Mouse (Mus musculus): ENCODE results near the gene Cped1.

The Cped1 gene

DNA sequence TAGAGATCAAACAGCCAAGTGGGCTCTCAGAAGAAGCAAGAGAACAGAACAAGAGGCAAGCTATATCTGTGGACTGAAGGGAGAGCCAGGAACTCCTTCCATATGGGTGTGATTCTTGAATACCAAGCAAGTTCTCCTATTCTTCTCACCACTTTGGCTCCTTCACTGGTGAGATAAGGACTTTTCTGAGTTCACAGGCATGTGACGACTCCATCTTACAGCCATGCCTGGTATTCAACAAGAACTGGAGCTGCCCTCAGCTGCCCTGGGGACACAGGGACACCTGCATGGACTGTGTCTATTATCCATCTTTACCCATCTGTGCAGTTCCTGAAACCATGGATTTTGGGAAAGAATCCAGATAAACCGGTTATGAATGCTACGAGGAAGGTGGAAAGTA is 15.2 kb downstream of the Cped1 start:
- DNase-seq, result no peak

DNA sequence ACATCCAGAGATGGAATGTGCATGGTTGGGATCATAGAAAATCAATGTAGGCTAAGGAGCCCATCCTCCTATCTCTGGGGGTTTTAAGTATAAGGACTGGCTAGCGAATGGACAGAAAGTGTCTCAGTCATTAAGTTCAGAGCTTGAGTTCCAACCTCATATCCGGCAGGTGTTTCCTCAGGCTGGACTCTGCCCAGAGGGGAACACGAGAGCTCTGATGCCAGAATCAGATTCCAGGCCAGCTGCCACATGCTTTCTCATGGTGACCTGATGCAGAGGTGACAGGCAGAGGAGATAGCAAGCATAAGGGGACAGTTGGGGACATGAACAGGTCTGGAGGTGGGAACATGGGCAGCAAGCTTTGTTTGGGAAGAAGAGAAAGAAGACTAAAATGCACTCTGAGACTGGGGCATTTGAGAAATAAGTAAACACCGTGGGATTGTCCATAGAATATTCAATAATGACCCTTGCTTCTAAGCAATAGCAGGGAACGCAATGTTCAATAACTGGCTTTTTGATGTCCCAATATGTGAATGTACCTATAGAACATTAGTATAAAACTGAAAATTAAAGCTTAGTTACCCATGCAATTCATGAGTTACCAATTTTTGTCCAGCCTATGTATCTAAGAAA is 15.7 kb downstream of the Cped1 start:
- peak; percentile 49 for DNase-seq

DNA sequence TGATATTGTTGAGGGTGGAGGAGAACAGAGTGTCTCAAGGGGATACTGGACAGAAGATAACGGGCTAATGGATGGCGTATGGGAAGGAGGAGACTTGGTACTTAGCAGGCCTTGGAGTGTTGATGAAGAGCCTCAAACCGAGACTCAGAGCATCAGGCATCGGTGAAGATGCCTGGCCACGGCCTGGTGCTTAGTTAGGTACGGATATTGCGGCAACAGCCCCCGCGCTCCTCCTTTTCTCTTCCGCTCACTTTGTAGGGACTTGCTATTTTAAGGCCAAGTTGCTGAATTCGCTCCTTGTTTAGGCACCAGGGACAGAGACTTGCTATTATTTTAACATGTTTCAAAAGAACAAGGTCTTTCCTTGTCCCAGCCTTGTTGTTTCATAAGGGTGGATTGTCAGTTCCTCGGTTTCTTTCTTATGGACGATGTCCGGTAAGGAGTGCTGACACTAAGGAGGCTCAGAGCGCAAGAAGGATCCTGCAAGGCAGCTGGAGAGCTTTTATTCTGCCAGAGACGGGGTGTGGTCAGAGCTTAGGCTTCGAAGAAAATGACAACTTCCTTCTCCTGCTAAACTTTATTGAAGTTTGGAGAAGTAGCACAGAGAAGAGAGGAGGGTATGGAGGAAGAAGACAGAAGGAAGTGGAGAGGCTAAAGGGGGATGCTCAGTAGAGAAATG is 16.9 kb downstream of the Cped1 start:
- no peak for DNase-seq

DNA sequence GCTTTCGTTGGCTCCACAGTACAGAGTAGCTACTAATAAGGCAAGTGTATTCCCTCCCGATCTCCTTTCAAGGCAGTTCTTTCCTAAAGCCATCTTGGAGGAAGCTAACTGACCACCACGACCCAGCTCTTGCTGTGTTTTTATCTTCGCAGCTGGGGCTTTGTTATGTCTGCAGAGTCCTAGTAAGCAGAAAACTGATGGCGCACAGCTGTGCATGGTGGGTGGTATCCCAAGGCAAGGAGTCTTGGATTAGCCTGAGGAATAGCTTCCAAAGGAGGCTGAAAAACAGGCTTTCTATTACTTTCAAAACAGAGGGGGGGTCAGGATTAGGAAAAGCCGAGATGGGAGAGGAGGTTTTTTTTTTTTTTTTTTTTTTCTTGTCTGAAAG is 17.5 kb downstream of the Cped1 start:
- DNase-seq, result peak; percentile 30

DNA sequence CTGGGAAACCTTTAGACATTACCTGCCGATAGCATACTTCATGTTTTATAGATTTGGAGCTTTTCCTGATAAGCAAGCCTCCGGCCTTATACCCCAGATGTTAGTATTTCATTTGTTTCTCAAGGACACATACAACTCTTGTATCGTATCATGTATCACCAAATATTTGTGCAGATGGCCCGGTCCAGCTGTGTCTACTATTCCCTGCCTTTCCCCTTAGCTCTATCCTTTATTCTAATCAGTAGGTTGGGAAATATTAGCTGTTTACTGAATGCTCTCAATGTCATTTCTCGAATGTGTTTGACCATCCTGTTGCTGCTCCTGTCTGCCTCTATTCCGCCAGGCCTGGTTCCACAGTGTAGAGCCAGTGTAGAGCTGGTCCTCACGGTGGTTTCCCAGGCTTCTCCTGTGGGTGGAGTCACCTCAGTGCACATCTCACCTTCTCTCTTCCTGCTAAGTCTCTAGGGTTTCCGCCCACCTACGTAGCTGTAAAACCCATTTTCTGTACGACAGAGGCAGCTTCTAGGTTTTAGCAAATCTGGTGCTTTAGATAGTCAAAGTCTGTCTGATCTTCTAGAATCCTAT is 18.3 kb downstream of the Cped1 start:
- no peak for DNase-seq

DNA sequence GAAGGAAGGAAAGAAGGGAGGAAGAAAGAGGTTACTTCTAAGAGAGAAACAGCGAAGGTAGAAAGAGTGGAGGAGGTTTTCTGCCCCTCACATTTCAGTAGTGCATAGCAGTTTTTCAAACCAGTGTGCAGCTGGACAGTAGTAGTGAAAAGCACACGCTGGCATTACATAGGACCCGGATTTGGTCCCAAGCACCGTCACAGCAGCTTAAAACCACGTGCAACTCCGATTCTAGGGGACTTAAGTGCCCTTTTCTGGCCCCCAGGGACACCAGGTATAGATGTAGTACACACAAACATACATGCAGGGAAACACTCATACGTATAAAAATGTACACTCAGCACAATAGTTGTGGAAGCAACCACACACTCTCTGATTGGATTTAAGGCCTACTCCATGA is 22.6 kb downstream of the Cped1 start:
- no peak for DNase-seq

DNA sequence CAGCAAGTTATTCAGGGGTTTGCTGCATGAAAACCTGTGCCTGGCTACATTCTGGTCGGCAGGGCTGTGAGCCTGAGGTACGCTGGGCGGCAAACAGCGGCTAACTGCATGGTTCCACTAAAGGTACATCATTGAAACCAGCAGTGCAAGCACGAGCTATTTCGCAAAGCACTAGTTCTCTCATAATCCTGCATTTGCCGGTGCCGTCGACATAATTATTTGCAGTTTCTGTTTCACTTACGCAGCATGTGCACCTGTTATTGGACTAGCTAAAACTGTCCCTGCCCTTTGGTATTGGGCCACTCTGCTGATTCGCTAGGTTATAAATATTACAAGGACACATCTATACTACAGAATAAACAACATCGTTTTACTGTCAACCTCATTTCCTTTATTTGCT is 24.5 kb downstream of the Cped1 start:
- DNase-seq, result no peak

DNA sequence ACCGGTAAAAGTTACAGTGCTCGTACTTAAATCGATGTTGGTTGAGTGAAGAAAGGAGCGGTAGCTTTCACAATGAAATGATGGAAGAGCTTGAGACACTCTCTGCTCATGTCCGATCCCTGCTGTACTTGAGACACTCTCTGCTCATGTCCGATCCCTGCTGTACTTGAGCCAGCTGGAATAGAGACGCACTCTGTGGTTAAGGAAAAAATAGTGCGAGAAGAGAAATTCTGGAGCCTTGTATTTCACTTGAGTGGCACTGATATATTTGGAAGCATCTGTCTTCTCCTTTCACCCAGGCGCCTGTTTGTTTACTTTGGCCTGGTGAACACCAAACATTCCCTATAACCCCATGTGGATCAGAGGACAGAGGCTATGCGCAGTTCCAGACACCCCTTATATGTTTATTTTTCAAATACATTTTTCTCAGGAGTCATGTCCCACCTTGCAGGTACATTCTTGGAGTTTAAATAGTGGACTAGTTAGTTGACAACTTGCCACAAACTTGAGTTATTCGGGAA is 25.1 kb downstream of the Cped1 start:
- no peak for DNase-seq

DNA sequence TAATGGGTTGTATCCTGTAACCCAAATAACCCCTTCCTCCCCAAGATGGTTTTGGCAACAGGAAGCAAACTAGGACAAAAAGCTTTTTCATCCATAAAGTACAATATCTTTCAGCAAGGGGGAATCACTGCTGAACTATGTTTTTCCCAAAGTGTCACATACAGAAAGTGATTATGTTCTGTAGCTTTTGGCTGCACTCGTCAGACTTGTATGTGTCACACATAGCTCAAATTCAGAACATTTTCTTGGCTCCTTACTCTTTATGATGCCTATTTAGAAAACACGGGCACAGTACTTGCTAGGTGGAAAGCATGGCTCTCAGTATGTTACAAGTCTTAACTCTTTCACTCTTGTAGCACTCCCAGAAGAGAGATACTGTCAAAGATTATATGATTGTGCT is 25.8 kb downstream of the Cped1 start:
- DNase-seq, result no peak

DNA sequence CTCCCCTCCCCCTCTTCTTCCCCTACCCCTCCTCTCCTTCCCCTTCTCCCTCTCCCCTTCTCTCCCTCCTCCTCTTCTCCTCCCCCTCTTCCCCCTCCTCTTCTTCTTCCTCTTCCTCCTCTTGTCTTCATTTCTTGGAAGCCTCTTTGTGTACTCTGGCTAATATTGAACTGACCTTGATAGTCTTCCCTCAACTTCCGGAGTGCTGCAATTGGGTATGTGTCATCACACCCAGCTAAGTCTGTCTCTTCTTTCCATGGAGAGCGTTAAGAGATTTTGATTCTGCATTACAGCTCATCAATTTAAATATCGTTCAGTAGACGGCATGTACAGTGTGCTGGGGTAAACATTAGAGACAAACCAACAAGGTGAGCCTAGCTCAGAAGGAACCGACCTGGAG is 26.4 kb downstream of the Cped1 start:
- no peak for DNase-seq

DNA sequence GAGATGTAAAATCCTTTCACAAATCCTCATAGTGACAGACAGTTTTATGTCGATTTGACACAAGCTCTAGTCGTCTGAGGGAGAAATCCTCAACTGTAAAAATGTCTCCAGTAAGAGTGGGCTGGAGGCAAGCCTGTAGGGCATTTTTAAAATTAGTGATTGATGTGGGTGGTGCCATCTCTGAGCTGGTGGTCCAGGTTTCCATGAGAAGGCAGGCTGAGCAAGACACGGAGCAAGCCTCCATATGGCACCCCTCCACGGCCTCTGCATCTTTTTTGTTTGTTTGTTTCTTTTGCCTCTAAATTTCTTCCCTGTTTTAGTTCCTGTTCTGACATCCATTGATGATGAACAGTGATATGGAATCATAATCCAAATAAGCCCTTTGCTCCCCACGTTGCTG is 26.8 kb downstream of the Cped1 start:
- DNase-seq, result no peak

DNA sequence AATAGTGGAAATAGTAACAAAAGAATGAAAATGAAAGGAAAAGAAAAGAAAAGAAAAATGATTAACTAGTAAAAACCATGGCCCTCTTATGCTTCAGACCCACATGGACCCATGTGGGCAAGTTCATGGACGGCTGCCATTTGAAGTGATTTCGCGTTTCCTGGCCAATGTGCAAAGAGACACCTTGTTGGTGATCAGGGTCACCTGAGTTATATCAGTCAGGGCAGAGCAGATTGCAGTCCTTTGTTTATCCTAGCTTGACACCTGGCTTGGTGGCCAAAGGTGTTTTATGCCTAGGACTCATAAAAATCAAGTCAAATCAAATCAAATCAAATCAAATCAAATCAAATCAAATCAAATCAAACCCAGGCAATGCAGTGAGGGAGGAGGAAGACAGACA is 27.7 kb downstream of the Cped1 start:
- no peak for DNase-seq

DNA sequence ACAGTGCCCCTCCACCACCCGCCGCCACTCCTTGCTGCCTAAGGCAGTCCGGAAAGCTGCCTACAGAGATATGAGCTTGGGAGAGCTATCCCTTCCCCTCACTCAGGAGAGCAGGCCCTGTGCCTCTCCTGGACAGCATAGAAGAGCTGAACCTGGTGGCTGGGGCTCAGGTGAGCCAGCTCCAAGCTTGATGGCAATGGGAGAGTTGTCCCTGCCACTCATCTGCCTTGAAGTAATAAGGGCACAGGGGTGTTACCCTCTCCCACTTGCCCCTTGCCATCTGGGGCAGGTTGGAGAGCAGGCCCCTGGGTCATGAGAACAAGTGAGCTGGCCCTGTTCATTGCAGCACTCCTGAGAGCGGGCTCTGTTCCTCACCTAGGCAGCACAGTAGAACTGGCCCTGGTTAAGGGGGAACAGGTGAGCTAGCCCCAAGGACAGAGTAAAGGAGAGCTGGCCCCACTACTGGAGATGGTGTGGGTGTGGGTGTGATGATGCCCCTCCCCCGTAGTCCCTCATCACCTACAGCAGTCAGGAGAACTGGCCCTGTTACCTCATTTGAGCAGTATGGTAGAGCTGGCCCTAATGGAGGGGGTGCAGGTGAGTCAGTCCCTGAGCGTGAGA is 28.7 kb downstream of the Cped1 start:
- no peak for DNase-seq

DNA sequence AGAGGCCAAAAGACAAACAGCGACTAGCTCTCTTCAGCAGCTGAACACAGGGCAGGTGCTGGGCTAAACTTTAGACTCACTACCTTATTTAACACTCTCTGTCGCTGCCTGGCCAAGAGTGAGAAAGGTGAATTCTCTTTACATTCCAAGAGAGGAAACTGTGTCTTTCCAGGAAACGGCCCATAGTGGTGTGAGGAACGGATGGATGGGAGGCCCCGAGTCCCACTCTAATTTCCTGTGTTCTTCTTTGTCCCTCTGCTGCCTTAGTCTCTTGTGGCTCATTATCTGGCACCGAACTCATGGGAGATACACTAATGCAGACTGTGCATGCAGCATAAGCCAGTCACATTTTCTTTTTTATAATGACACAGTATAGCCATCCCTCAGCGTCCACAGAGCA is 31.9 kb downstream of the Cped1 start:
- DNase-seq, result no peak

DNA sequence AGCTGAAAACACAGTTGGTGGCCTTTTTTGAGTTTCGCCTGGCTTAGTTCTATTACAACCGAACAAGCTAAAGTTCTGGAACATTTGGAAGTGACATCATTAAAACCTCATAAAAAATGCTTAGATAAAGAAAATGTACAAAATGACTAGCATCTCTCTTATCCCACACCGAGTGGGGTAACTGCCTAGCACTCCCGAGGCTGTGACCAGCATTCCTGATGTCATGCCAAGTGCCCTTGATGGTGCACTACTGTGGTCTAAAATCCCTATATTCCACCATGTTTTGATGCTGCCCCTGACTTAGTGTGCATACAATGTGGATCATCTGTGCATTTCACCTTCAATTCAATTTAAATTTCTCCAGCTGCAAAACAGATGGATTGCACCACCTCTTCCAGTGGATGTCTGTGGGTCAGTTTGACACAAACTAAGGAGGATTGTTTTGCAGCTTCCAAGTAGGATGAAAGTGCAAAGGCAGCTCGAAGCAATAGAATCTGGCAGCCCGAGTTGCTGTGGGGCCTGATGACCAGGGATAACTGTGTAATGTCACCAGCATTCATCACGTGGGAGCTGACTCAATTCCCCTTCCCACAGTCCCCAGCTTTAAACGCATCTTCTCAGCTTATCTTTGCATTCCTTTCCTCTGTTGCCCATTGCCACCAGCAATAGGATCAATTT is 33.2 kb downstream of the Cped1 start:
- DNase-seq, result no peak

DNA sequence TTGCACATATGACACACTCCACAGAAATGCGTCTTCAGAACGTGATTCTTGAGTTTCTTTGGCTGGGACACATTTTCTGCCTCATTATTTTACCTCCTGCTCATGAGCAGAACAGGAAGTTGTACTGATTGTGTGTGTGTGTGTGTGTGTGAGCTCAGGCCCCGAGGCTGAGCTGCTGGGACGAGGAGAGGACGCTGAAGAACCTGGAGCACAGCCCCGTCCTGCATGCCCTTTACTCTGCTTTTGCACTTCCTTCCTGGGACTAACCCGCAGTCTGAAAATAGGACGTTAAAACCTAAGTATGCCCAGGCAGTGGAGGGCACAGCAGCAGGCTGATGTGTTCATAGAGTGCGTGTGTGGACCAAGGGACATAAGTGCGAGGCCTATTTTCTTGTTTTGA is 33.9 kb downstream of the Cped1 start:
- no peak for DNase-seq

DNA sequence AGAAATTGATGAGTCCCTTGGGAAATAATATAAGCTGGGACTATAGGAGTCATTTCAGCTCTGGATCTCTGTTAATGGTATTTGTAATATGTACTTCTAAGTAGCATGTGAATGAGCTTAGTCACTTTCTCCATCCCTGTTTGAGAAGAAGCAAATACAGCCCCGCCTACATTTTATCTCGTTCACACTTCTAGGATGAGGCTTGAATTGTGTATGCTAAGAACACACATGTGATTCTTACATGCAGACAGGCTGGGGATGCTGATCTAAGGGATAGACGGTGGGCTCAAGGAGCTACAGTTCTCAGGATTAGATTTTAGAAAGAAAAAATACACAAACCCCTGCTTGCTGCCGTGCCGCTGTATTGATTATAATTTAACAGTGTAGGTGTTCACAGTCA is 35.0 kb downstream of the Cped1 start:
- no peak for DNase-seq

DNA sequence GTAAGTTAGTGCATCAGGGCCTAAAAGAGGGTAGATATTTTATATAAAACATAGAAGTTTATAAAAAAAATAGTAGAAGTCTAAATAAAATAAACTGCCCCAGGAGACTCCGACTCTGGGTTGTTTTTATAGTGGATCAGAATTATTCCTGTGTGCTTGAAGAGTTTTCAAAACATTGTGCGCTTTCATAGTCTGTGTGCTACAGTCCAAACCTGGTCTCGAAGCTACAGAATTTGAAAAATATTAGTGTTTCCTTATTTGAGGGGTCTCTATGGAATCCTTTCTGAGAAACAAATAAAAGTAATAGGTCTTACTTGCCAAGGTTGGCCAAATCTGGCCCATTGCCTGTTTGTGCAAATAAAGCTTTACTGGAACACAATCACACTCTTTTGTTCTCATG is 35.6 kb downstream of the Cped1 start:
- DNase-seq, result no peak

DNA sequence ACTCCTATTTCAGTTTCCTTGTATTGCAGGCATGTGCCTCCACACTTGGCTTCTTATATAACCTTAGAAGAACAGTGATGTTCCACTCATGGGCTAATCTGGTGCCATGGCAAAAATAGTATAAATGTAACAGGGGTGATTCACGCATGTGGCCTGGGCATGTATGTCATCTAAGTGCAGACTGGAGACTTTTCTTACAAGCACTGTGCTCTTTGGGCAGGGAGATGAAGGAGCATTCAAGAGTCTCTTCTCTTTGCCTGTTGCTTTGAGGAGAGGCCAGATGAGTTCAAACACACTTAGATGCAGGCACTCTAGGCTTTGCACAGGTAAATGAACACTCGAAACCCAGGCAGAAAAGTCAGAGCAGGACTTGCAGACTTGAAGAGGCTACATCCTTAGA is 38.5 kb downstream of the Cped1 start:
- DNase-seq, result no peak

DNA sequence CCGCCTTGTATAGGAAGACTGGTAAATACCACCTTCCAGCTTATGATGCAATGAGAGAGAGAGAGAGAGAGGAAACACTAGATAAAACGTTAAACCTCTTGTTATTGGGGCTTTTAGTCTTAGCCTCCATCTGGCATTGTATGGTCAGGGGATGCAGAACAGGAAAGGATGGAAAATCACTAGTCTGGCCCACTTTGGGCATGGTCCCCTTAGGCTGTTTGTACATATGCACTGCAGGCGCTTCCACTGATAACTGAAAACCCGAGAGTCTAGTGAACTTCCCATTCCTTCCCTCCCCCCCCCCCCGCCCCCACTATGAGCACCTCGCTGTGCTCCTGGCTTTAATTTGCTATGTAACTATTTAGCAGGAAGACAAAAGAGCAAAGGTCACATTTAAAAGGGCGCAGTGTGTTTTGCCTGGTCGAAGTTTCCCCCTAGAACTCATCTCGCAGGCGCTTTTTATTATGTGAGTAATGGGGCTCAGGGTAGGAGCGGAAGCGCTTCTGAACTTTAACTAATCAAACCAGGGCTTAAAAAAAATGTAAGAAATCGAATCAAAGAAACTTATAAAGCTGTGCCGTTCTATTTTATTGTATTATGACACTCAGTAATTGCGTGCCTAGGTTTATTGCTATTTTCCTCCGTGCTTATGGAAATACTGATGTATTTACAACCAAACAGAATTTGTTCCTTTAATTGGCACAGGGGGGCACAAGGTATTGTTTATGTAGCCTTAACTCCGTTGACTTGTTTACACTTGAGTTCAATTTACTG is 40.1 kb downstream of the Cped1 start:
- no peak for DNase-seq

DNA sequence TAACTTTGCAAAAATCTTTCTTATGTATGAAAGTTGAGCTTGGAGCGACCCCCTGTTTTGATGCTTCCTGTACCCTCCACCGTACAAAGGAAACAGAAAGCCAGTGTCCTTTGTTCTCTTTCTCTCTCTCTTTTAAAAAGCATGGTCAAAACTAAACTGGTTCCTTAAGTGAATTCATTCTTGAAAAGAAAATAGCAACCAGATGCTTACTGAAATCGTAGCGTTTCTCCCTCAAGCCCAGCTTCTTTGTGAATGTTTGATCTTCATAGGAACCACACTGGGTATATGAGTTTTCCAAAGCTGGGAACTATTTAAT is 40.6 kb downstream of the Cped1 start:
- DNase-seq, result no peak

DNA sequence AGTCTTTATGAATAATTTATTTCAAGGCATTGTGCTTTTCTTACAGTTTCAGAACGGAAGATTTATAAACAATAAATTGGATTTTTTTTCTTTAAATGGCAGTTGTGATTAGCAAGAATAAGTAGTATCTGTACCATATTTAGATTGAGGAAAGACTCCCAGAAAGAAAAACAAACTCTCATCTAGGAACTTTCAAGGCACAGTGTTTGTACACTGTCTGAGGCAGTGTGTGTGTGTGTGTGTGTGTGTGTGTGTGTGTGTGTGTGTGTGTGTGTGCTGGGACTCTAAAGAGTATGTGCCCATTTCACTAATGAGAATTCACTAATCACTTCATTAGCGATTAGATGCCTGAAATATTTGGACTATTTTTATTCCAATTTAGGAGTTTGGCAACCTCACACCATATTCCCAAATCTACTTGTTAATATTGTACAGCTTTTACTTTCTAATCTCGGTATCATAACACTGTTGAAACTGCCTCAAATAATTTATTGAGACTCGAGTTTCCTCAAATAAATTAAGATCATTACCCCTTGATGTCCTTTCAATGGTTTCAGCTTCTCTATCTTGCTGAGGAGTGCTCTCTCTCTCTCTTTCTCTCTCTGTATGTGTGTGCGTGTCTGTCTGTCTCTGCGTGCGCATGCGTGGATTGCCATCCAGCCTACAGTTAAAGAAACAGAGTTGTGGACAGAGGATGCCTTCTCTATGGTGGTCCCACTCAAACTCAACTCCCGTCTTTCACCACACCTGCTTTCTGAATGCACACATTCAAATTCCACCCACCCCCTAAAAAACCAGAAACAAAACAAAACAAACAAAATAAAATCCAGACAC is 41.3 kb downstream of the Cped1 start:
- no peak for DNase-seq
